16 mouse cellular contexts compared by ENCODE assay signal in genomic region chr10:115571317-115571716, GRCm38 (mm10). TPM values are rescaled to one million over a fixed set of nuclear protein-coding genes. Genes with fewer than 3 reads are reported as not detected.
DNase-seq lines count a peak whose midpoint lies in the region; ATAC-seq and TF ChIP-seq lines count a peak whose summit lies in the region.
"Had no signal": no experiment of that assay in that cellular context is flagged by ENCODE, and none has a peak within 500 bp of the region (broad histone marks: within the 10 kb centered on the region; RNA-seq: fewer than 3 reads in every experiment).

No protein-coding gene starts in this region.

- no peak for ATAC-seq in embryonic facial prominence, embryonic 11.5 days (replicated peaks; ENCODE audit: insufficient number of reproducible peaks, low FRiP score, low TSS enrichment, low read depth)
- peak; percentile 87 for ATAC-seq in hindbrain, embryonic 11.5 days (ENCODE audit: low FRiP score)
- ATAC-seq in midbrain, embryonic 14.5 days (ENCODE audit: low FRiP score, low TSS enrichment), result no peak
- no peak for ATAC-seq in intestine, postnatal 0 days
- no peak for ATAC-seq in lung, postnatal 0 days
- no peak for ATAC-seq in inflammation-experienced regulatory T-cells, adult 6 months

- no peaks in the 10 kb centered on the region for H3K36me3 ChIP-seq in embryonic facial prominence, embryonic 11.5 days (replicated peaks; ENCODE audit: control insufficient read depth, insufficient read depth, low read depth, low read length)
- H3K36me3 ChIP-seq in embryonic facial prominence, embryonic 10.5 days (replicated peaks), result no peaks in the 10 kb centered on the region
- no peaks in the 10 kb centered on the region for H3K36me3 ChIP-seq in hindbrain, embryonic 11.5 days (ENCODE audit: control insufficient read depth, insufficient read depth, low read length)
- H3K36me3 ChIP-seq in midbrain, embryonic 14.5 days (ENCODE audit: control insufficient read depth, insufficient read depth, low read length), result no peaks in the 10 kb centered on the region
- H3K36me3 ChIP-seq in intestine, postnatal 0 days (ENCODE audit: control insufficient read depth, insufficient read depth), result no peaks in the 10 kb centered on the region
- H3K36me3 ChIP-seq in lung, postnatal 0 days (ENCODE audit: insufficient read depth, low read length), result no peaks in the 10 kb centered on the region
- H3K36me3 ChIP-seq: heart, embryonic 12.5 days; liver, embryonic 13.5 days had no signal

- H3K9ac ChIP-seq in embryonic facial prominence, embryonic 11.5 days (replicated peaks; ENCODE audit: low read length), result no peak overlapping the region
- no peak overlapping the region for H3K9ac ChIP-seq in hindbrain, embryonic 11.5 days (ENCODE audit: low read depth, low read length)
- H3K9ac ChIP-seq in midbrain, embryonic 14.5 days (replicated peaks; ENCODE audit: low read length), result no peak overlapping the region
- no peak overlapping the region for H3K9ac ChIP-seq in intestine, postnatal 0 days (ENCODE audit: low read depth, low read length)
- H3K9ac ChIP-seq in lung, postnatal 0 days (replicated peaks; ENCODE audit: low read depth), result no peak overlapping the region
- H3K9ac ChIP-seq: heart, embryonic 12.5 days; liver, embryonic 13.5 days had no signal

- H3K9me3 ChIP-seq in embryonic facial prominence, embryonic 11.5 days (replicated peaks; ENCODE audit: control insufficient read depth, low read length), result no peaks in the 10 kb centered on the region
- no peaks in the 10 kb centered on the region for H3K9me3 ChIP-seq in embryonic facial prominence, embryonic 10.5 days
- H3K9me3 ChIP-seq in hindbrain, embryonic 11.5 days (ENCODE audit: control insufficient read depth, low read length), result no peaks in the 10 kb centered on the region
- no peaks in the 10 kb centered on the region for H3K9me3 ChIP-seq in midbrain, embryonic 14.5 days (ENCODE audit: control insufficient read depth, low read length)
- no peaks in the 10 kb centered on the region for H3K9me3 ChIP-seq in intestine, postnatal 0 days (ENCODE audit: control insufficient read depth)
- H3K9me3 ChIP-seq in lung, postnatal 0 days (ENCODE audit: low read length), result no peaks in the 10 kb centered on the region
- H3K9me3 ChIP-seq: liver, embryonic 13.5 days had no signal

- H3K4me1 ChIP-seq in embryonic facial prominence, embryonic 11.5 days (ENCODE audit: control insufficient read depth, insufficient read depth, low read length), result no peaks in the 10 kb centered on the region
- peaks cover 7% of the 10 kb centered on the region for H3K4me1 ChIP-seq in embryonic facial prominence, embryonic 10.5 days
- no peaks in the 10 kb centered on the region for H3K4me1 ChIP-seq in hindbrain, embryonic 11.5 days (replicated peaks; ENCODE audit: control insufficient read depth, insufficient read depth, low read length)
- peaks cover 6% of the 10 kb centered on the region for H3K4me1 ChIP-seq in midbrain, embryonic 14.5 days (ENCODE audit: control insufficient read depth, insufficient read depth, low read length)
- no peaks in the 10 kb centered on the region for H3K4me1 ChIP-seq in intestine, postnatal 0 days (replicated peaks; ENCODE audit: control insufficient read depth, insufficient read depth, low read length)
- H3K4me1 ChIP-seq in lung, postnatal 0 days (ENCODE audit: insufficient read depth, low read depth, low read length), result no peaks in the 10 kb centered on the region
- H3K4me1 ChIP-seq: heart, embryonic 12.5 days; liver, embryonic 13.5 days had no signal

- WGBS in embryonic facial prominence, embryonic 11.5 days, result 48% methylated on average over 6 of the region's 6 CpGs
- 27% methylated on average over 6 of the region's 6 CpGs for WGBS in embryonic facial prominence, embryonic 10.5 days
- WGBS in hindbrain, embryonic 11.5 days, result 31% methylated on average over 6 of the region's 6 CpGs
- WGBS in midbrain, embryonic 14.5 days, result 5% methylated on average over 6 of the region's 6 CpGs
- 84% methylated on average over 6 of the region's 6 CpGs for WGBS in intestine, postnatal 0 days
- WGBS in lung, postnatal 0 days, result 88% methylated on average over 6 of the region's 6 CpGs

- H3K4me3 ChIP-seq in embryonic facial prominence, embryonic 11.5 days (ENCODE audit: low read depth, low read length), result no peak overlapping the region
- no peak overlapping the region for H3K4me3 ChIP-seq in embryonic facial prominence, embryonic 10.5 days
- H3K4me3 ChIP-seq in hindbrain, embryonic 11.5 days (ENCODE audit: low read depth, low read length), result no peak overlapping the region
- H3K4me3 ChIP-seq in midbrain, embryonic 14.5 days (replicated peaks; ENCODE audit: low read depth, low read length), result no peak overlapping the region
- no peak overlapping the region for H3K4me3 ChIP-seq in intestine, postnatal 0 days (ENCODE audit: low read depth, low read length)
- no peak overlapping the region for H3K4me3 ChIP-seq in lung, postnatal 0 days (ENCODE audit: low read depth, low read length)
- H3K4me3 ChIP-seq: heart, embryonic 12.5 days; liver, embryonic 13.5 days had no signal

- no peak overlapping the region for H3K4me2 ChIP-seq in embryonic facial prominence, embryonic 11.5 days (ENCODE audit: low read depth, low read length)
- H3K4me2 ChIP-seq in hindbrain, embryonic 11.5 days (replicated peaks; ENCODE audit: low read depth, low read length), result no peak overlapping the region
- H3K4me2 ChIP-seq in midbrain, embryonic 14.5 days (ENCODE audit: low read length), result peak overlapping the region; percentile 23
- H3K4me2 ChIP-seq in intestine, postnatal 0 days (replicated peaks; ENCODE audit: low read depth), result no peak overlapping the region
- no peak overlapping the region for H3K4me2 ChIP-seq in lung, postnatal 0 days (replicated peaks; ENCODE audit: low read depth, low read length)
- H3K4me2 ChIP-seq: heart, embryonic 12.5 days; liver, embryonic 13.5 days had no signal

- H3K27ac ChIP-seq in embryonic facial prominence, embryonic 11.5 days (replicated peaks; ENCODE audit: low read depth, low read length), result no peak overlapping the region
- H3K27ac ChIP-seq in embryonic facial prominence, embryonic 10.5 days (replicated peaks), result no peak overlapping the region
- H3K27ac ChIP-seq in hindbrain, embryonic 11.5 days (ENCODE audit: low read depth, low read length), result peak overlapping the region; percentile 68
- H3K27ac ChIP-seq in midbrain, embryonic 14.5 days (replicated peaks; ENCODE audit: low read depth, low read length), result no peak overlapping the region; the same call in 1 of the 2 replicates
- no peak overlapping the region for H3K27ac ChIP-seq in intestine, postnatal 0 days (ENCODE audit: low read depth, low read length)
- no peak overlapping the region for H3K27ac ChIP-seq in lung, postnatal 0 days (ENCODE audit: low read length)
- H3K27ac ChIP-seq: liver, embryonic 13.5 days; macrophage had no signal

- no peaks in the 10 kb centered on the region for H3K27me3 ChIP-seq in embryonic facial prominence, embryonic 11.5 days (ENCODE audit: control insufficient read depth, insufficient read depth, low read length)
- no peaks in the 10 kb centered on the region; the same call in none of the 2 replicates for H3K27me3 ChIP-seq in embryonic facial prominence, embryonic 10.5 days (replicated peaks; ENCODE audit: low read depth, poor library complexity, severe bottlenecking)
- H3K27me3 ChIP-seq in hindbrain, embryonic 11.5 days (ENCODE audit: control insufficient read depth, insufficient read depth, low read length), result no peaks in the 10 kb centered on the region
- no peaks in the 10 kb centered on the region for H3K27me3 ChIP-seq in midbrain, embryonic 14.5 days (ENCODE audit: control insufficient read depth, insufficient read depth, low read length)
- H3K27me3 ChIP-seq in intestine, postnatal 0 days (replicated peaks; ENCODE audit: control insufficient read depth, insufficient read depth, low read length), result no peaks in the 10 kb centered on the region
- no peaks in the 10 kb centered on the region for H3K27me3 ChIP-seq in lung, postnatal 0 days (replicated peaks; ENCODE audit: insufficient read depth, low read length)
- H3K27me3 ChIP-seq: heart, embryonic 12.5 days; liver, embryonic 13.5 days had no signal

- TF ChIP-seq CTCF in intestine, postnatal 0 days (IDR thresholded peaks at IDR 0.05; ENCODE audit: low read depth), result no peak
- no peak for TF ChIP-seq CTCF in lung, postnatal 0 days (IDR thresholded peaks at IDR 0.05)

- peak; percentile 22 for DNase-seq in embryonic facial prominence, embryonic 11.5 days (ENCODE audit: low spot score)
- no peak for DNase-seq in embryonic facial prominence, embryonic 10.5 days (ENCODE audit: low spot score)
- DNase-seq in hindbrain, embryonic 11.5 days (ENCODE audit: low spot score), result peak; percentile 79
- DNase-seq in midbrain, embryonic 14.5 days, result peak; percentile 68
- DNase-seq in heart, postnatal 4 days, result no peak
- DNase-seq in lung, postnatal 0 days (ENCODE audit: low spot score), result no peak
- DNase-seq: cerebellum, adult 18-20 months; liver, embryonic 13.5 days had no signal

- no peak for TF ChIP-seq EP300 in lung, postnatal 0 days (IDR thresholded peaks at IDR 0.05)

RNA-seq across cellular contexts. Expression of gene A930009A15Rik, which starts 1.5 kb away (rescaled TPM):
- polyA plus RNA-seq in embryonic facial prominence, embryonic 11.5 days (2014; fragmentation: Nextera tagmentation; extraction: Ambion mirVana), result 0.21 TPM in 2 replicates
- polyA plus RNA-seq in embryonic facial prominence, embryonic 10.5 days (2016; fragmentation: Nextera tagmentation; extraction: Ambion mirVana), result not detected in 2 replicates
- polyA plus RNA-seq in hindbrain, embryonic 11.5 days (2014; fragmentation: Nextera tagmentation; extraction: Ambion mirVana), result 0.35 and 0.40 TPM in 2 replicates
- polyA plus RNA-seq in midbrain, embryonic 14.5 days (2014; fragmentation: Nextera tagmentation; extraction: Ambion mirVana), result 0.36 and 0.66 TPM in 2 replicates
- polyA plus RNA-seq in intestine, postnatal 0 days (2015; fragmentation: Nextera tagmentation; extraction: Ambion mirVana), result not detected in 2 replicates
- not detected for total RNA-seq in heart, postnatal 4 days (2021)
- not detected in 2 replicates for polyA plus RNA-seq in lung, postnatal 0 days (2015; fragmentation: Nextera tagmentation; extraction: Ambion mirVana)
- not detected for polyA plus RNA-seq in inflammation-experienced regulatory T-cells, adult 6 months (2017; shearing (Covaris generic))
- total RNA-seq: adrenal gland, postnatal 4 days; gastrocnemius, adult 18-20 months had no signal
- polyA plus RNA-seq: heart, embryonic 12.5 days; intestine, embryonic 14.5 days; large intestine, adult 2 months; liver, embryonic 13.5 days; macrophage had no signal

RNA-seq across cellular contexts. Expression of gene Lgr5, which starts 16.3 kb away (rescaled TPM):
- polyA plus RNA-seq in embryonic facial prominence, embryonic 11.5 days (2014; fragmentation: Nextera tagmentation; extraction: Ambion mirVana), result 10.2 and 11.5 TPM in 2 replicates
- 5.2 and 7.1 TPM in 2 replicates for polyA plus RNA-seq in embryonic facial prominence, embryonic 10.5 days (2016; fragmentation: Nextera tagmentation; extraction: Ambion mirVana)
- 6.4 and 6.7 TPM in 2 replicates for polyA plus RNA-seq in hindbrain, embryonic 11.5 days (2014; fragmentation: Nextera tagmentation; extraction: Ambion mirVana)
- polyA plus RNA-seq in midbrain, embryonic 14.5 days (2014; fragmentation: Nextera tagmentation; extraction: Ambion mirVana), result 1.9 and 2.0 TPM in 2 replicates
- polyA plus RNA-seq in intestine, postnatal 0 days (2015; fragmentation: Nextera tagmentation; extraction: Ambion mirVana), result 2.3 and 2.5 TPM in 2 replicates
- total RNA-seq in heart, postnatal 4 days (2021), result under 1 TPM; 0.09 to 0.26 TPM
- 0.23 and 0.35 TPM in 2 replicates for polyA plus RNA-seq in lung, postnatal 0 days (2015; fragmentation: Nextera tagmentation; extraction: Ambion mirVana)
- under 1 TPM in 1 of 3 experiments, not detected in 2; 0.15 TPM for polyA plus RNA-seq in inflammation-experienced regulatory T-cells, adult 6 months (2017; shearing (Covaris generic))
- polyA plus RNA-seq: macrophage had no signal

Comparison
In these comparisons a context has a peak if more than half of its experiments do, and no peak if none do; other contexts are left out.
1. DNase-seq: peak in embryonic facial prominence, embryonic 11.5 days (single experiment), hindbrain, embryonic 11.5 days (single experiment) and midbrain, embryonic 14.5 days (single experiment); none in embryonic facial prominence, embryonic 10.5 days (single experiment), heart, postnatal 4 days (single experiment) and lung, postnatal 0 days (single experiment).